Comparison of ENCODE assay signal across 12 mouse cellular contexts in genomic region chr4:152700217-152700616, GRCm38 (mm10).
DNase-seq lines count a peak whose midpoint lies in the region; ATAC-seq and TF ChIP-seq lines count a peak whose summit lies in the region.
"Had no signal": no experiment of that assay in that cellular context is flagged by ENCODE, and none has a peak within 500 bp of the region (broad histone marks: within the 10 kb centered on the region; RNA-seq: fewer than 3 reads in every experiment).

No protein-coding gene starts in this region.

- H3K4me1 ChIP-seq in kidney, embryonic 16.5 days (ENCODE audit: insufficient read depth, low read length) = peaks cover 14% of the 10 kb centered on the region
- no peaks in the 10 kb centered on the region for H3K4me1 ChIP-seq in thymus, adult 2 months (replicated peaks; ENCODE audit: control insufficient read depth, insufficient read depth, low read length)
- H3K4me1 ChIP-seq in testis, adult 2 months (ENCODE audit: control insufficient read depth, insufficient read depth, low read length) = peaks cover 5% of the 10 kb centered on the region
- peaks cover 32% of the 10 kb centered on the region for H3K4me1 ChIP-seq in midbrain, embryonic 14.5 days (ENCODE audit: control insufficient read depth, insufficient read depth, low read length)

- H3K27ac ChIP-seq in kidney, embryonic 16.5 days (ENCODE audit: low read length) = no peak overlapping the region
- H3K27ac ChIP-seq in thymus, adult 2 months (ENCODE audit: control insufficient read depth, insufficient read depth, low read length) = no peak overlapping the region
- H3K27ac ChIP-seq in testis, adult 2 months (ENCODE audit: control insufficient read depth, insufficient read depth, low read depth, low read length) = no peak overlapping the region
- no peak overlapping the region for H3K27ac ChIP-seq in midbrain, embryonic 14.5 days (replicated peaks; ENCODE audit: low read depth, low read length)
- H3K27ac ChIP-seq: forebrain, embryonic 13.5 days had no signal

- TF ChIP-seq POLR2A in thymus, adult 2 months (IDR thresholded peaks at IDR 0.05; ENCODE audit: control insufficient read depth, extremely low read depth, insufficient read depth, low read length, poor library complexity) = no peak
- no peak for TF ChIP-seq POLR2A in testis, adult 2 months (IDR thresholded peaks at IDR 0.05; ENCODE audit: control insufficient read depth, low read depth, low read length)

- H3K27me3 ChIP-seq in kidney, embryonic 16.5 days (ENCODE audit: insufficient read depth, low read length) = no peaks in the 10 kb centered on the region
- H3K27me3 ChIP-seq in thymus, adult 2 months (ENCODE audit: control insufficient read depth, insufficient read depth, low read length) = no peaks in the 10 kb centered on the region; the same call in 1 of the 2 replicates
- H3K27me3 ChIP-seq in testis, adult 2 months (ENCODE audit: control insufficient read depth, insufficient read depth, low read length) = no peaks in the 10 kb centered on the region
- H3K27me3 ChIP-seq in midbrain, embryonic 14.5 days (ENCODE audit: control insufficient read depth, insufficient read depth, low read length) = no peaks in the 10 kb centered on the region

- H3K4me3 ChIP-seq in kidney, embryonic 16.5 days (ENCODE audit: low read length) = no peak overlapping the region
- no peak overlapping the region for H3K4me3 ChIP-seq in thymus, adult 2 months (ENCODE audit: control insufficient read depth, insufficient read depth, low read length)
- H3K4me3 ChIP-seq in testis, adult 2 months (ENCODE audit: control insufficient read depth, low read depth, low read length) = no peak overlapping the region; the same call in 1 of the 2 replicates
- no peak overlapping the region for H3K4me3 ChIP-seq in midbrain, embryonic 14.5 days (replicated peaks; ENCODE audit: low read depth, low read length)
- H3K4me3 ChIP-seq: forebrain, embryonic 13.5 days had no signal

- WGBS in kidney, embryonic 16.5 days = 78% methylated on average over 7 of the region's 7 CpGs
- WGBS in thymus, adult 2 months = 75% methylated on average over 7 of the region's 7 CpGs
- WGBS in midbrain, embryonic 14.5 days = 83% methylated on average over 7 of the region's 7 CpGs

- no peak for ATAC-seq in kidney, embryonic 16.5 days (ENCODE audit: low FRiP score, low TSS enrichment)
- ATAC-seq in midbrain, embryonic 14.5 days (ENCODE audit: low FRiP score, low TSS enrichment) = no peak
- ATAC-seq: forebrain, embryonic 13.5 days; midbrain, embryonic 16.5 days had no signal

- TF ChIP-seq CTCF in thymus, adult 2 months (IDR thresholded peaks at IDR 0.05; ENCODE audit: borderline replicate concordance, control insufficient read depth, extremely low read depth, insufficient read depth, low read length, poor library complexity) = peak; percentile 20; the same call in 1 of the 2 replicates
- peak; percentile 92 for TF ChIP-seq CTCF in testis, adult 2 months (IDR thresholded peaks at IDR 0.05; ENCODE audit: control insufficient read depth, insufficient read depth, insufficient replicate concordance, low read depth, low read length)

- peaks cover 3% of the 10 kb centered on the region; the same call in 1 of the 2 replicates for H3K9me3 ChIP-seq in kidney, embryonic 16.5 days (ENCODE audit: low read length)
- no peaks in the 10 kb centered on the region for H3K9me3 ChIP-seq in midbrain, embryonic 14.5 days (ENCODE audit: control insufficient read depth, low read length)
- H3K9me3 ChIP-seq: forebrain, embryonic 13.5 days had no signal

- no peak overlapping the region for H3K4me2 ChIP-seq in kidney, embryonic 16.5 days (replicated peaks; ENCODE audit: low read depth, low read length)
- H3K4me2 ChIP-seq in midbrain, embryonic 14.5 days (ENCODE audit: low read length) = no peak overlapping the region
- H3K4me2 ChIP-seq: forebrain, embryonic 13.5 days had no signal

- H3K36me3 ChIP-seq in kidney, embryonic 16.5 days (ENCODE audit: insufficient read depth, low read length) = no peaks in the 10 kb centered on the region
- H3K36me3 ChIP-seq in thymus, adult 2 months (ENCODE audit: control insufficient read depth, insufficient read depth, low read length) = no peaks in the 10 kb centered on the region
- H3K36me3 ChIP-seq in testis, adult 2 months (ENCODE audit: control insufficient read depth, insufficient read depth, low read length) = no peaks in the 10 kb centered on the region
- no peaks in the 10 kb centered on the region for H3K36me3 ChIP-seq in midbrain, embryonic 14.5 days (ENCODE audit: control insufficient read depth, insufficient read depth, low read length)

- no peak overlapping the region for H3K9ac ChIP-seq in kidney, embryonic 16.5 days (replicated peaks; ENCODE audit: low read length)
- no peak overlapping the region for H3K9ac ChIP-seq in midbrain, embryonic 14.5 days (replicated peaks; ENCODE audit: low read length)
- H3K9ac ChIP-seq: forebrain, embryonic 13.5 days had no signal

- DNase-seq in cerebellum, postnatal 25 days = peak; percentile 17 to 31
- no peak for DNase-seq in cerebellum, adult 18-20 months
- DNase-seq in kidney, postnatal 10 days = peak; percentile 33
- DNase-seq in thymus, adult 2 months = peak; percentile 8
- no peak for DNase-seq in thymus, adult 18-20 months
- no peak for DNase-seq in midbrain, embryonic 14.5 days
- DNase-seq: B cell, adult 2 months; heart, adult 11 months had no signal

Comparison
In these comparisons a context has a peak if more than half of its experiments do, and no peak if none do; other contexts are left out.
1. DNase-seq: peak in cerebellum, postnatal 25 days (2 of 2), kidney, postnatal 10 days (single experiment) and thymus, adult 2 months (single experiment); none in cerebellum, adult 18-20 months (0 of 2), thymus, adult 18-20 months (0 of 2) and midbrain, embryonic 14.5 days (single experiment).